Mouse (Mus musculus) spleen, embryonic (tissue): ENCODE data around the gene Olfr330.
"Not testable (repeated sequence)": the region's sequence is repeated elsewhere in the genome, so short reads cannot be mapped to it uniquely, and the experiment has no call there.

Experiments used
- CTCF ChIA-PET: fragments of 350-600 bp; sonication (Branson Sonifier 250); formaldehyde crosslinking; loops from one replicate; lab custom pipeline; 2022; lab: Charles Lee

The Olfr330 gene

GRCm38 (mm10) chr11:58534736-58535135 lies at the start of gene Olfr330:
TSS of gene Olfr330 (minus strand) at chr11:58534836.
- CTCF ChIA-PET, result not testable (repeated sequence)

GRCm38 (mm10) chr11:58578636-58579035 lies 44.0 kb upstream of the Olfr330 start:
- CTCF ChIA-PET, result no interaction called here

- CTCF ChIA-PET, result no interaction called here
Observed at GRCm38 (mm10) chr11:58577430-58577829, 42.8 kb upstream of the Olfr330 start, which contains the start of gene Olfr325. TSS of gene Olfr325 (plus strand) at chr11:58577730.

- CTCF ChIA-PET, result interaction anchor here (0.7 kb wide), 1 partner anchor 27 kb away, joined by 11 read pairs; no protein-coding TSS in a partner anchor
Observed at GRCm38 (mm10) chr11:58570405-58570804, 35.8 kb upstream of the Olfr330 start, which contains the start of gene Olfr224. TSS of gene Olfr224 (minus strand) at chr11:58570553.

GRCm38 (mm10) chr11:58555536-58555935 lies 20.9 kb upstream of the Olfr330 start, which contains the start of gene Olfr328:
TSS of gene Olfr328 (minus strand) at chr11:58555636.
- CTCF ChIA-PET, result no interaction called here

- CTCF ChIA-PET, result no interaction called here
Observed at GRCm38 (mm10) chr11:58546322-58546721, 11.7 kb upstream of the Olfr330 start, which contains the start of gene Olfr329-ps. TSS of gene Olfr329-ps (minus strand) at chr11:58546422.

- CTCF ChIA-PET, result not testable (repeated sequence)
Observed at GRCm38 (mm10) chr11:58519756-58520155, 14.9 kb downstream of the Olfr330 start.

- CTCF ChIA-PET, result not testable (repeated sequence)
Observed at GRCm38 (mm10) chr11:58518916-58519315, 15.7 kb downstream of the Olfr330 start.

GRCm38 (mm10) chr11:58509058-58509457 lies 25.6 kb downstream of the Olfr330 start:
- CTCF ChIA-PET, result not testable (repeated sequence)

- CTCF ChIA-PET, result not testable (repeated sequence)
Observed at GRCm38 (mm10) chr11:58502472-58502871, 32.2 kb downstream of the Olfr330 start, which contains the start of gene Olfr331. TSS of gene Olfr331 (minus strand) at chr11:58502572.

GRCm38 (mm10) chr11:58499290-58499689 lies 35.3 kb downstream of the Olfr330 start:
- CTCF ChIA-PET, result no interaction called here

GRCm38 (mm10) chr11:58498761-58499160 lies 35.9 kb downstream of the Olfr330 start:
- CTCF ChIA-PET, result no interaction called here

GRCm38 (mm10) chr11:58492455-58492854 lies 42.2 kb downstream of the Olfr330 start, which contains the start of gene Olfr332:
TSS of gene Olfr332 (minus strand) at chr11:58492555.
- CTCF ChIA-PET, result interaction anchor here (0.7 kb wide), 1 partner anchor 84 kb away, joined by 3 read pairs; no protein-coding TSS in a partner anchor
